Mouse (Mus musculus) neural tube, embryonic 10.5 days (tissue): Measurements from ENCODE around the gene Lypd6b.
A peak's percentile ranks its signal among the peaks of the same experiment; 100 is the strongest.

ENCODE experiments used
- DNase-seq: peaks from one replicate; pipeline ENCODE4 v3.0.0-alpha.2; 2017; ENCODE audit warnings: low spot score; ENCODE audit errors: extremely low spot score

Gene Lypd6b

GRCm38 (mm10) chr2:49770440-49770839 is 17.0 kb upstream of the Lypd6b start:
- no peak for DNase-seq

- DNase-seq, result no peak
Observed at GRCm38 (mm10) chr2:49771172-49771571, 16.3 kb upstream of the Lypd6b start.

- no peak for DNase-seq
Observed at GRCm38 (mm10) chr2:49773194-49773931, 14.1 kb upstream of the Lypd6b start.

DNA sequence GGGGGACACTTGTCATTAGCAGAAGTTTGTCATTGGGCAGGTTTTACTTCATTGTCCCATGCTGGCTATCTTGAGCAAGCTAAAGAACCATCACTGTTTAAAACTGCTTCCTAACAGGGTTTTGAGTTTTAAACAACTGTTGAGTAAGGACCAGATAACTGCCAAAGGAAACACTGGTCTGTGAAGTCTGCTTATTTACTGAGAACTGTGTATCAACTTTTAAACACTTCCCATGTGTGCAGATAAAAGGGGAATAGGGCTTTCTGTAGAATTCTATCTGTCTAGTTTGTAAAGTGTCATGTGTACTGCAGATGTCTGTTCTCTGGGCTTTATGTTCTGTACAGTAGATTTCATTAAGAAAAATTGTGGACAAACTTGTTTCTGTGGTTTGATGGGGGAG is 13.3 kb upstream of the Lypd6b start:
- no peak for DNase-seq

DNA sequence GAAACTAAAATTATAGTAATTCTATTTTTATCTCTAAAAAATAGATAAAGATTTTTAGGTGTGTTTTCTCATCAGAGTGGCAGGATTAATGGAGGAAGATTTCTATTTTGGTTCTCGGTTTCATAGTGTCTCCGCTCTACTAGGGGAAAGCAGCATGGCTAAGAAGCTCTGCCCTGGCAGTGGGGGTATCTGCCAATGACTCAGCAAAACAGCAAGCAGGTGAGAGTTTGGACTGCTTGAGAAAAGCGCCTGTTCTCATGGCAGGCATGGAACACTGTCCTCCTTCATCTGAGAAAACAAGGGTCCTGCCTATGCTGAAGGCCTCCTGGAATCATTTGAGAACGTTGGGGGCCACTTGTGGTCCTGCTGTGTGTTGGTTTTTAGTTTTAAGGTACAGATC is 12.3 kb upstream of the Lypd6b start:
- DNase-seq, result no peak

DNA sequence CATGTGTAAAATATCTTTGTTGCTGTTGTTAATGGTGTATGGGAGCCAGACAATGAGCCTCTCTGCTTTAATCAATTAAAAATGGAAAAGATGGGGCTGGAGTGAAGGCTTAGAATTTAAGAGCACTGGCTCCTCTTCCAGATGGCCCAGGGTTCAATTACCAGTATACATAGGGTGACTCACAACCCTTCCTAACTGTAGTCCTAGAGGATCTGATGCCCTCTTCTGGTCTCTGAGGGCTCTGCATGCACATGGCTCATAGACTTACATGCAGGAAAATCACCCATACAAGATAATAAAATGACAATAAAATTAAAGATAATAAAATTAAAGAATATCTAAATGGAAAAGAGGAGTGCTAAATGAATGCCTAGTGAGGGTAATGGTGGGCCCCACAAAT is 11.8 kb upstream of the Lypd6b start:
- no peak for DNase-seq

DNA sequence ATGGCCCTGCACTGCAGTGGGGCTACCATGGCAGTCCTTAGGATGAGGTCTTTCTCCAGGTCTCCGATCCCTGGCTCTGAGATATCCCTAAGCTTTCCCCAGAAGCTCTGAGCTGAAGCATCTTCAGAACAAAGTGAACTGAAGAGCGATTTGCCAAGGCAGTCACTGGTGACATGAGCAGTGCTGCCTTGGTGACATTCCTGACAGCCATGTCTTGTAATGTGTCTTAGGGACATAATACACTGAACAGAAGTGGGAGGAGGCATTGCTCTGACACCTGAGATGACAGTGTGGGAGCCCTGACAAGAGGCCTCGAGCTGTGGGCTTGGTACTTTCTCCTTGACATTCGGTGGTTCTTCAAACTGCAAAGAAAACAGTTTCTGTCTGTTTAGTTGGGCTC is 11.1 kb upstream of the Lypd6b start:
- no peak for DNase-seq

DNA sequence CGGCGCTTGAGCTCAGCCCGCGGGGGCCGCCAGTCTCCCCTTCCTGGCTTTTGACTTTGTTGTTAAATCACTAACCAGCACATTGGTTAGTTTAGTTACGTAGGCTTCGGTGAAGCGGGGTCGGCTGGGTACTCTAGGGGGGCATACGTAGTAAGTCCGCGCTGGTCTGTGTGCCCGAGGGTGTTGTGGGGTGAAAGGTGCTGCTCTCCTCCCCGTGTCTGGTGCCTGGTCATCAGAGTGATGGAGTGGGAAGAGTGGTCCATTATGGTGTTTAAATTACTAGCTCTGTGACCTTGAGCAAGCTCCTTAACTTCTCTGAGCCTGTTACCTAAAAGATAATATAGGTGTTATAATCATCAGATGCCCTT is 547 bp downstream of the Lypd6b start:
- no peak for DNase-seq

DNA sequence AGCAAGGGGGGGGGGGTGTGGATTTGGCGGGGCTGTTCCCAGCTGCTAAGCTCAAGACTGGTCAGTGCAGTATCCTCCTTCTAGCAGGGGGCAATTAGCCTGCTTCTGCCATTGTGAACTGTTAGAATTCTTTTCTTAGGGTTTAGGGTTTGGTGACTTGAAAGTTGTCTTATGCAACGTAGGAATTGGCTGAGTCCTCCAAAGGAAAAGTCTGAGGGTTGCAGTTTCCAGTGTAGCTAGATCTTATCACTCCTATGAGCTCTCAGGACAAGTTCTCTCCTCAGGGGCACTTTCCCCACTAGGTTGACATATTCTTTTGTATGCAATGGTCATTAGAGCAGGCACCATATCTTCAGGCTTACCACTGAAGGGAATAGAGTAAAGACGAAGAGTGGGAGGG is 1.2 kb downstream of the Lypd6b start:
- DNase-seq, result no peak

GRCm38 (mm10) chr2:49789078-49789477 is 1.6 kb downstream of the Lypd6b start:
- DNase-seq, result no peak

DNA sequence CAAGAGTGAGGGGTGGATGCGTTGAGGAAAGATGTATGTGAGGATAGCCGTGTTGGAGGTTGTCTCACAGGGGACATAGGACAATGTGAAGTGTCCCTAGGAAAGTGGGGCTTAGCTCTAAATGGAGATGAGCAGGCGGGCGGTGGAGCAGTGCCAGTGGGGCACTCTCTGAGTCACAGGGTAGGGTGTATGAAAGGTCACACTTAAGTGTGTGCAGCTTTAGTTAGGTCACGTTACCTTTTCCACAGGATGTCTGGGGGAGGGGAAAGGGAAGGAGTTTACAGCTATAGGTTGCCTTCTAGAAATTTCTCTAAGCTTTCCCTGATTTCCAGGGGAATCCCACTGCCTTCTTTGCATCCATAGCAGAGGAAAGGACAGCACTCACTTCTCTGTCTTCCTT is 2.0 kb downstream of the Lypd6b start:
- DNase-seq, result no peak

- no peak for DNase-seq
Observed at GRCm38 (mm10) chr2:49797444-49798143, 10.1 kb downstream of the Lypd6b start.

GRCm38 (mm10) chr2:49804448-49804847 is 17.0 kb downstream of the Lypd6b start:
- DNase-seq, result no peak

DNA sequence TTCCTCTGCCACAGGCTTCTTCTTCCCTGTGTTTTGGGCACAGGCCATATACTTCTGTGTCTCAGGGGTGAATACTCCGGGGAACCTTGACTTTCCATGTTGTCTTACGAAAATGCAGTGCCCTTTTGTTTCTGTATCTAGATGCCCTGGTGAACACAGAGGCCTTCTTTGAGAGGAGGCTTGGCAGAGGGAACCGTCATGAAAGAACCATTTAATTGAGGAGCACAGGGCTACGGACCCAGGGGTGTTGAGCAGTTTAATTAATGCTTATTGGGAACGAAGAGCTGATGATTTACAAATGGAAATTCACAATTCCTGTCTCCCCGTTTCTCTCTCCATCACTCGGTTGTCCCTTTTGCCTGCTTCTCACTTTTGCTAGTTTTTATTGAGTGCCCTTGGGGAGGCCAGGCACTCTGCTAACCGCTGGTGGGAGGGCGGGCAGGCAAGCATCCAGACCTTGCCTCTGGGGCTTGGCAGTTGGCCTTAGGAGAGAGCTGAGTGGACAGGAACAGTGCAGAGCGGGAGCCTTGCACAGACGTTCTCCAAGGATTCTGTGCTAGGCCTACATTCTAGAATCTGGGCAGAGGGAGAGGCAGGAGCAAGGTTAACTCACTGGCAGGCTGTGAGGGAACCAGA is 18.4 kb downstream of the Lypd6b start:
- peak; percentile 11 for DNase-seq

GRCm38 (mm10) chr2:49809496-49809895 is 22.0 kb downstream of the Lypd6b start:
- DNase-seq, result no peak

- DNase-seq, result no peak
Observed at GRCm38 (mm10) chr2:49811420-49811819, 23.9 kb downstream of the Lypd6b start.

DNA sequence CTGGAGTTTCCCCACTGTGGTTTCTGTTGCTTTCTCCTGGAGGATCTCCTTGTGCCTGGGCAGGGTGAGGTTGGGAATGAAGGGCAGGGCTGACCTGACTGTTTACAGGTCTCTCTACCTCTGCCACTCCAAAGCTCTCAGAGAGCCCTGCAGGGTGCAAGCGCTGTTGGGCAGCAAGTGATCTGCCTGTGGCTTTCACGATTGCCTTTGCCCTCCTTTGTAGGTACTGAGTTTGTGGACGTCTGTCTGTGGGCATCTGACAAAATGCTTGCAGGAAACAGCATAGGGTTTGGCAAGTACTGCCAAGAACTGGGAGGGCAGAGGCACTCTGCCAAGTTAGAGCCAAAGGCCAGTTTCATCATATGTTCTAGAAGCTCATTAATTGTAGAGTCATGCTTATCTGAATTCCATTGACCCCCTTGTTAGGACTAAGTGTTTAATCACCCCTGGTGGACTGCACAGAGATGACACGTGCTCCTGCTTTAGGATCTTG is 24.4 kb downstream of the Lypd6b start:
- DNase-seq, result no peak

DNA sequence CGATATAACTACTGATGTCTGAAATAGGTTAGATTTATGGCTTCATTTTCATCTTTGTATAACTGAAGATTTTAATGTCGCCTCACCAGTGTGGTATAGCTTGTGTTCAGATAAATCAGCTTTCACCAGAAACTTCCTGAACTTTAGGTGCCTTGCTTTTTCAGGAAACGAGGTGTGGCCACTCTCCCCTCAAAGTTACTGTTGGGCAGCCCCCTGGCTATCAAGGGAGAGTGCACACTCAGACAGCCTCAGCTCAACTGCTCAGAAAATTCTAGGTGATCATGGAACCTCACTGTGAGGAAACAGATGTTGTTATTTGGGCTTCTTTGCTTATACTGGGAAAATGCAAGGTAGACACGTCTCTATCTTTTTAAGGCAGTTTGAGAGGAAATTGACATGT is 25.7 kb downstream of the Lypd6b start:
- no peak for DNase-seq

DNA sequence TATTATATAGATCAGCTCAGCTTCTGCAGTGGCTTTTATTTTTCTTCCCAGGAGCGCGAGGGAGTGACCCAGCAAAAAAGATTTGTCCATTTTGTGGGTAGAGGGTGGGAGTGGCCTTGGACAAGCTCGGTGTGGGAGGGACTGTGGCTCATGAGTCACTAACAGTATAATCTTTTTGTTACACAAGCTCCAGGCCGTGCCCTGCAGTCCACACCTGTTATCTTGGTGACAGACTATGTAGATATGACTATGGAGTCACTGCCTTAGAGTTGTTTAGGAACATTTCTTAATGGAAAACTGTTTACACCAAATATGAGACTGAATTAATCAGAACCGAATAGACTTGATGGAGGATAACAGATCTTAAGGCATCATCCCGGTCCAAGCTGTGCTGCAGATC is 26.5 kb downstream of the Lypd6b start:
- DNase-seq, result no peak

DNA sequence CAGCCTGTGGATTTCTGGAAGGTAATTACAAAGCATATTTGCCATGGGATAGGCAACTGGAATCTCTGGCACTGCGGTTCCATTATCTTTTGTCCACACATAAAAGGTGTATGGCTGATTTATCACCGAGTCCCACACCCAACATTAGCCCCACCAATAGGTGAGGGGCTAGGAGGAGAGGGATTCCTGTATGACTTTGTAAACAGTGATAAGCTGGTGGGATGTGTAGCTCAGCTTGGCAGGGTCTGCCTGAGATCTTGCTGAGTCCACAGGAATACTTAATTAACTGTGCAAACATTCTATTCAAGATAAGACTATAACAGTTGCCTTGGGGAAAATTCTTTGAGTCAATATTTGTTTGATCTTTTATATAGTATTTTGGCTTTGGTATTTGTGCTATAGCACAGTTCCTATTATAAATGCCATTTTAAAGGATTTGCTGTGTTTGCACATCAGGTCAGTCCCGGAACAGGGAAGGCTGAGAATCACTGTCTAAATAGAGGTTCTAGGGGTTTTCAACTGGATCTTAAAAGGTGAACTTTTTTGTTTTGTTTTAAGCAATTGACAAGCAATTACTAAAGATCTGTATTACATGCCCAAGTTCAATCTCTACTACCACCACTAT is 28.3 kb downstream of the Lypd6b start:
- DNase-seq, result no peak

DNA sequence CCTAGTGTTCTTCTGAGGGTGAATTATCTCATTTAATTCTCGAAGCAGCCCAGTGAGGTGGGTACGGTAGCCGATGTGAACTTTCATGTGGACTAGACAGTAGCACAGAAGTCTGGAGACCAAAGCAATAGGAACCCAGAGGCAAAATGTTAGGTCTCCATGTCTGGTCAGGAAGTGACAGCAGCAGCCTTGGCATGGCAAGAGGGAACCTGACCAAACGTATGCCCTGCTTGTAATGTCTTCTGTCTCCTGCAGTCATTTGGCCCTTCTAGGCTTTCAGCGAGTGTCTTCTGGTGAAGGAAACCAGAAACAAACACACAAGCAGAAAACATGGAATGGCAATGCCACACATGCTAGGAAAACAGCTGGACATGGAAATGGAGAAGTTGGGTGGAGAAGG is 29.1 kb downstream of the Lypd6b start:
- no peak for DNase-seq

- DNase-seq, result no peak
Observed at GRCm38 (mm10) chr2:49817151-49817550, 29.7 kb downstream of the Lypd6b start.
